Mouse (Mus musculus): ENCODE measurements around the gene Rnf113a2. TPM values are rescaled to one million over a fixed set of nuclear protein-coding genes. Genes with fewer than 3 reads are reported as not detected.

The Rnf113a2 gene
- polyA plus RNA-seq, 1 experiment from 2014 or later = 17.7 TPM

- peak; percentile 91 for ATAC-seq
- Histone ChIP-seq H3K9me3 (replicated peaks) (no peaks in the 10 kb centered on the region), H3K27ac (peak within 1 kb of the TSS; percentile 84), H3K4me3 (peak within 1 kb of the TSS; percentile 79), H3K4me2 (peak within 1 kb of the TSS; percentile 93), H3K4me1 (peaks cover 17% of the 10 kb centered on the region), H3K9ac (peak within 1 kb of the TSS; percentile 85), H3K27me3 (replicated peaks) (peaks cover 15% of the 10 kb centered on the region), H3K36me3 (no peaks in the 10 kb centered on the region)
- WGBS (ENCODE audit: insufficient replicate concordance) = 2% methylated on average over 61 of the region's 63 CpGs
Measured at GRCm38 (mm10) chr12:84408819-84409507, 8.0 kb upstream of the Rnf113a2 start, which contains the start of the genes Entpd5 and Bbof1. Gene Entpd5 (minus strand): TSS chr12:84409029. Gene Bbof1 (plus strand): TSS chr12:84409071.

GRCm38 (mm10) chr12:84417605-84417922 lies 568 bp downstream of the Rnf113a2 start:
- peak overlapping the region; percentile 74 for H3K9ac ChIP-seq
- H3K9me3 ChIP-seq (replicated peaks) = no peaks in the 10 kb centered on the region
- no peaks in the 10 kb centered on the region for H3K27me3 ChIP-seq (replicated peaks)
- 31% methylated on average over 18 of the region's 18 CpGs for WGBS (ENCODE audit: insufficient replicate concordance)
- peaks cover 9% of the 10 kb centered on the region for H3K4me1 ChIP-seq
- H3K4me3 ChIP-seq = peak overlapping the region; percentile 64
- no peak for ATAC-seq
- H3K36me3 ChIP-seq = no peaks in the 10 kb centered on the region; the same call in 1 of the 2 replicates
- peak overlapping the region; percentile 84 for H3K4me2 ChIP-seq
- H3K27ac ChIP-seq = peak overlapping the region; percentile 81

GRCm38 (mm10) chr12:84423990-84424389 lies 7.0 kb downstream of the Rnf113a2 start:
- ATAC-seq = no peak
- WGBS (ENCODE audit: insufficient replicate concordance) = 44% methylated on average over 3 of the region's 3 CpGs
- no peak overlapping the region for H3K27ac ChIP-seq

GRCm38 (mm10) chr12:84429825-84430224 lies 12.8 kb downstream of the Rnf113a2 start:
- no peaks in the 10 kb centered on the region for H3K4me1 ChIP-seq
- WGBS (ENCODE audit: insufficient replicate concordance) = 80% methylated on average over 2 of the region's 2 CpGs
- no peak overlapping the region for H3K9ac ChIP-seq
- H3K27me3 ChIP-seq (replicated peaks) = no peaks in the 10 kb centered on the region
- ATAC-seq = no peak
- peaks cover 6% of the 10 kb centered on the region; the same call in 1 of the 2 replicates for H3K36me3 ChIP-seq
- H3K4me3 ChIP-seq = no peak overlapping the region
- no peak overlapping the region for H3K4me2 ChIP-seq
- H3K27ac ChIP-seq = no peak overlapping the region
- H3K9me3 ChIP-seq (replicated peaks) = no peaks in the 10 kb centered on the region

More at GRCm38 (mm10) chr12:84423990-84424389, 7.0 kb downstream of the Rnf113a2 start:
- H3K36me3 ChIP-seq = no peaks in the 10 kb centered on the region
- no peak overlapping the region for H3K4me3 ChIP-seq
- H3K9me3 ChIP-seq (replicated peaks) = no peaks in the 10 kb centered on the region
- no peaks in the 10 kb centered on the region for H3K4me1 ChIP-seq
- no peaks in the 10 kb centered on the region for H3K27me3 ChIP-seq (replicated peaks)
- no peak overlapping the region for H3K4me2 ChIP-seq
- H3K9ac ChIP-seq = no peak overlapping the region

- no peak for ATAC-seq
- H3K4me1 ChIP-seq = no peaks in the 10 kb centered on the region
Measured at GRCm38 (mm10) chr12:84438697-84439096, 21.7 kb downstream of the Rnf113a2 start.

GRCm38 (mm10) chr12:84442526-84442925 lies 25.5 kb downstream of the Rnf113a2 start:
- Histone ChIP-seq H3K4me3 (no peak overlapping the region), H3K36me3 (0 out of 2 replicates have a peak, but pooled peaks cover 8% of the 10 kb centered on the region), H3K9ac (no peak overlapping the region), H3K9me3 (replicated peaks) (no peaks in the 10 kb centered on the region), H3K27ac (no peak overlapping the region), H3K27me3 (replicated peaks) (peaks cover 25% of the 10 kb centered on the region), H3K4me1 (no peaks in the 10 kb centered on the region), H3K4me2 (no peak overlapping the region)
- 59% methylated on average over 4 of the region's 4 CpGs for WGBS (ENCODE audit: insufficient replicate concordance)
- ATAC-seq = no peak

More at GRCm38 (mm10) chr12:84438697-84439096, 21.7 kb downstream of the Rnf113a2 start:
- Histone ChIP-seq H3K9ac (no peak overlapping the region), H3K36me3 (0 out of 2 replicates have a peak, but pooled peaks cover 8% of the 10 kb centered on the region), H3K9me3 (replicated peaks) (no peaks in the 10 kb centered on the region), H3K27me3 (replicated peaks) (0 out of 2 replicates have a peak, but pooled peaks cover 2% of the 10 kb centered on the region), H3K4me2 (no peak overlapping the region), H3K27ac (no peak overlapping the region), H3K4me3 (no peak overlapping the region)
- 30% methylated on average over 2 of the region's 2 CpGs for WGBS (ENCODE audit: insufficient replicate concordance)

GRCm38 (mm10) chr12:84447386-84447785 lies 30.4 kb downstream of the Rnf113a2 start:
- WGBS (ENCODE audit: insufficient replicate concordance) = 50% methylated on average over 1 of the region's 1 CpGs

GRCm38 (mm10) chr12:84448181-84448580 lies 31.2 kb downstream of the Rnf113a2 start:
- Histone ChIP-seq H3K4me1 (peaks cover 22% of the 10 kb centered on the region), H3K27me3 (replicated peaks) (peaks cover 33% of the 10 kb centered on the region), H3K9me3 (replicated peaks) (no peaks in the 10 kb centered on the region), H3K9ac (no peak overlapping the region), H3K4me2 (no peak overlapping the region), H3K36me3 (no peaks in the 10 kb centered on the region), H3K4me3 (no peak overlapping the region), H3K27ac (no peak overlapping the region)
- no peak for ATAC-seq
- WGBS (ENCODE audit: insufficient replicate concordance) = 71% methylated on average over 6 of the region's 6 CpGs

More at GRCm38 (mm10) chr12:84447386-84447785, 30.4 kb downstream of the Rnf113a2 start:
- ATAC-seq = no peak
- Histone ChIP-seq H3K9me3 (replicated peaks) (no peaks in the 10 kb centered on the region), H3K4me1 (peaks cover 14% of the 10 kb centered on the region), H3K4me3 (no peak overlapping the region), H3K4me2 (no peak overlapping the region), H3K27ac (no peak overlapping the region), H3K36me3 (no peaks in the 10 kb centered on the region), H3K9ac (no peak overlapping the region), H3K27me3 (replicated peaks) (peaks cover 33% of the 10 kb centered on the region)

GRCm38 (mm10) chr12:84449887-84450286 lies 32.9 kb downstream of the Rnf113a2 start:
- peak overlapping the region; percentile 97 for H3K4me2 ChIP-seq
- H3K4me1 ChIP-seq = peaks cover 39% of the 10 kb centered on the region
- WGBS (ENCODE audit: insufficient replicate concordance) = 38% methylated on average over 10 of the region's 10 CpGs
- no peaks in the 10 kb centered on the region for H3K9me3 ChIP-seq (replicated peaks)
- ATAC-seq = no peak
- peak overlapping the region; percentile 93 for H3K4me3 ChIP-seq
- peak overlapping the region; percentile 78 for H3K9ac ChIP-seq
- H3K27me3 ChIP-seq (replicated peaks) = peaks cover 27% of the 10 kb centered on the region
- H3K27ac ChIP-seq = no peak overlapping the region
- peaks cover 8% of the 10 kb centered on the region for H3K36me3 ChIP-seq

- peaks cover 13% of the 10 kb centered on the region for H3K36me3 ChIP-seq
- H3K27me3 ChIP-seq (replicated peaks) = peaks cover 24% of the 10 kb centered on the region
- H3K9me3 ChIP-seq (replicated peaks) = no peaks in the 10 kb centered on the region
- no peak for ATAC-seq
- H3K9ac ChIP-seq = peak overlapping the region; percentile 78
- H3K4me1 ChIP-seq = peaks cover 43% of the 10 kb centered on the region
- H3K4me2 ChIP-seq = peak overlapping the region; percentile 97
- peak overlapping the region; percentile 93 for H3K4me3 ChIP-seq
- H3K27ac ChIP-seq = peak overlapping the region; percentile 81
- WGBS (ENCODE audit: insufficient replicate concordance) = 0% methylated on average over 6 of the region's 6 CpGs
Measured at GRCm38 (mm10) chr12:84450351-84450717, 33.3 kb downstream of the Rnf113a2 start.

- H3K9ac ChIP-seq = peak within 1 kb of the TSS; percentile 85
- peak; percentile 97 for ATAC-seq
- H3K4me1 ChIP-seq = peaks cover 43% of the 10 kb centered on the region
- H3K4me3 ChIP-seq = peak within 1 kb of the TSS; percentile 93
- WGBS (ENCODE audit: insufficient replicate concordance) = under 1% methylated on average over 48 of the region's 49 CpGs
- H3K36me3 ChIP-seq = peaks cover 14% of the 10 kb centered on the region
- H3K27me3 ChIP-seq (replicated peaks) = peaks cover 23% of the 10 kb centered on the region
- H3K27ac ChIP-seq = peak within 1 kb of the TSS; percentile 81
- H3K9me3 ChIP-seq (replicated peaks) = no peaks in the 10 kb centered on the region
- H3K4me2 ChIP-seq = peak within 1 kb of the TSS; percentile 97
Measured at GRCm38 (mm10) chr12:84450718-84451646, 34.0 kb downstream of the Rnf113a2 start, which contains the start of the genes Aldh6a1 and Lin52. Gene Aldh6a1 (minus strand): TSS chr12:84451004. Gene Lin52 (plus strand): TSS chr12:84451422.

Data from liver, embryonic 12.5 days (tissue).